Mouse (Mus musculus): ENCODE measurements around the gene Lasp1. TPM values are rescaled to one million over a fixed set of nuclear protein-coding genes. Genes with fewer than 3 reads are reported as not detected.

Gene Lasp1
- polyA plus RNA-seq, 1 experiment: 23.1 TPM

- no peaks in the 10 kb centered on the region for H3K36me3 ChIP-seq (ENCODE audit: control insufficient read depth, insufficient read depth, low read length)
- H3K4me1 ChIP-seq (ENCODE audit: control insufficient read depth, insufficient read depth, low read length): peaks cover 23% of the 10 kb centered on the region
- no peaks in the 10 kb centered on the region for H3K27me3 ChIP-seq (ENCODE audit: control insufficient read depth, insufficient read depth, low read length)
- H3K27ac ChIP-seq (ENCODE audit: control insufficient read depth, insufficient read depth, low read depth, low read length): no peak overlapping the region
- TF ChIP-seq POLR2A (IDR thresholded peaks at IDR 0.05; ENCODE audit: control insufficient read depth, low read depth, low read length): no peak
- TF ChIP-seq CTCF (IDR thresholded peaks at IDR 0.05; ENCODE audit: control insufficient read depth, insufficient read depth, insufficient replicate concordance, low read depth, low read length): no peak
- no peak overlapping the region for H3K4me3 ChIP-seq (ENCODE audit: control insufficient read depth, low read depth, low read length)
Measured at GRCm38 (mm10) chr11:97811569-97812362, 13.0 kb downstream of the Lasp1 start.

GRCm38 (mm10) chr11:97812491-97812921 lies 13.7 kb downstream of the Lasp1 start:
- H3K27me3 ChIP-seq (ENCODE audit: control insufficient read depth, insufficient read depth, low read length): no peaks in the 10 kb centered on the region
- no peak overlapping the region for H3K27ac ChIP-seq (ENCODE audit: control insufficient read depth, insufficient read depth, low read depth, low read length)
- no peaks in the 10 kb centered on the region for H3K36me3 ChIP-seq (ENCODE audit: control insufficient read depth, insufficient read depth, low read length)
- H3K4me1 ChIP-seq (ENCODE audit: control insufficient read depth, insufficient read depth, low read length): peaks cover 23% of the 10 kb centered on the region
- no peak overlapping the region for H3K4me3 ChIP-seq (ENCODE audit: control insufficient read depth, low read depth, low read length)
- TF ChIP-seq CTCF (IDR thresholded peaks at IDR 0.05; ENCODE audit: control insufficient read depth, insufficient read depth, insufficient replicate concordance, low read depth, low read length) (no peak), POLR2A (IDR thresholded peaks at IDR 0.05; ENCODE audit: control insufficient read depth, low read depth, low read length) (no peak)

GRCm38 (mm10) chr11:97813085-97813484 lies 14.3 kb downstream of the Lasp1 start:
- no peak overlapping the region for H3K27ac ChIP-seq (ENCODE audit: control insufficient read depth, insufficient read depth, low read depth, low read length)
- H3K36me3 ChIP-seq (ENCODE audit: control insufficient read depth, insufficient read depth, low read length): no peaks in the 10 kb centered on the region
- H3K4me3 ChIP-seq (ENCODE audit: control insufficient read depth, low read depth, low read length): no peak overlapping the region
- TF ChIP-seq CTCF (IDR thresholded peaks at IDR 0.05; ENCODE audit: control insufficient read depth, insufficient read depth, insufficient replicate concordance, low read depth, low read length) (no peak), POLR2A (IDR thresholded peaks at IDR 0.05; ENCODE audit: control insufficient read depth, low read depth, low read length) (no peak)
- no peaks in the 10 kb centered on the region for H3K27me3 ChIP-seq (ENCODE audit: control insufficient read depth, insufficient read depth, low read length)
- H3K4me1 ChIP-seq (ENCODE audit: control insufficient read depth, insufficient read depth, low read length): peaks cover 23% of the 10 kb centered on the region

GRCm38 (mm10) chr11:97813746-97814515 lies 15.1 kb downstream of the Lasp1 start:
- peaks cover 17% of the 10 kb centered on the region for H3K4me1 ChIP-seq (ENCODE audit: control insufficient read depth, insufficient read depth, low read length)
- no peak overlapping the region for H3K4me3 ChIP-seq (ENCODE audit: control insufficient read depth, low read depth, low read length)
- TF ChIP-seq POLR2A (IDR thresholded peaks at IDR 0.05; ENCODE audit: control insufficient read depth, low read depth, low read length) (no peak), CTCF (IDR thresholded peaks at IDR 0.05; ENCODE audit: control insufficient read depth, insufficient read depth, insufficient replicate concordance, low read depth, low read length) (no peak)
- no peaks in the 10 kb centered on the region for H3K36me3 ChIP-seq (ENCODE audit: control insufficient read depth, insufficient read depth, low read length)
- no peaks in the 10 kb centered on the region for H3K27me3 ChIP-seq (ENCODE audit: control insufficient read depth, insufficient read depth, low read length)
- no peak overlapping the region for H3K27ac ChIP-seq (ENCODE audit: control insufficient read depth, insufficient read depth, low read depth, low read length)

- TF ChIP-seq CTCF (IDR thresholded peaks at IDR 0.05; ENCODE audit: control insufficient read depth, insufficient read depth, insufficient replicate concordance, low read depth, low read length) (no peak), POLR2A (IDR thresholded peaks at IDR 0.05; ENCODE audit: control insufficient read depth, low read depth, low read length) (no peak)
- no peaks in the 10 kb centered on the region for H3K27me3 ChIP-seq (ENCODE audit: control insufficient read depth, insufficient read depth, low read length)
- H3K4me3 ChIP-seq (ENCODE audit: control insufficient read depth, low read depth, low read length): no peak overlapping the region
- H3K27ac ChIP-seq (ENCODE audit: control insufficient read depth, insufficient read depth, low read depth, low read length): no peak overlapping the region
- H3K4me1 ChIP-seq (ENCODE audit: control insufficient read depth, insufficient read depth, low read length): peaks cover 12% of the 10 kb centered on the region
- H3K36me3 ChIP-seq (ENCODE audit: control insufficient read depth, insufficient read depth, low read length): no peaks in the 10 kb centered on the region
Measured at GRCm38 (mm10) chr11:97815736-97816135, 16.9 kb downstream of the Lasp1 start.

GRCm38 (mm10) chr11:97816176-97816575 lies 17.4 kb downstream of the Lasp1 start:
- Histone ChIP-seq H3K27me3 (ENCODE audit: control insufficient read depth, insufficient read depth, low read length) (no peaks in the 10 kb centered on the region), H3K4me3 (ENCODE audit: control insufficient read depth, low read depth, low read length) (no peak overlapping the region), H3K4me1 (ENCODE audit: control insufficient read depth, insufficient read depth, low read length) (peaks cover 12% of the 10 kb centered on the region), H3K27ac (ENCODE audit: control insufficient read depth, insufficient read depth, low read depth, low read length) (no peak overlapping the region), H3K36me3 (ENCODE audit: control insufficient read depth, insufficient read depth, low read length) (no peaks in the 10 kb centered on the region)
- TF ChIP-seq POLR2A (IDR thresholded peaks at IDR 0.05; ENCODE audit: control insufficient read depth, low read depth, low read length): no peak
- TF ChIP-seq CTCF (IDR thresholded peaks at IDR 0.05; ENCODE audit: control insufficient read depth, insufficient read depth, insufficient replicate concordance, low read depth, low read length): no peak

- Histone ChIP-seq H3K4me3 (ENCODE audit: control insufficient read depth, low read depth, low read length) (no peak overlapping the region), H3K36me3 (ENCODE audit: control insufficient read depth, insufficient read depth, low read length) (no peaks in the 10 kb centered on the region), H3K27ac (ENCODE audit: control insufficient read depth, insufficient read depth, low read depth, low read length) (peak overlapping the region; percentile 55), H3K4me1 (ENCODE audit: control insufficient read depth, insufficient read depth, low read length) (peaks cover 12% of the 10 kb centered on the region), H3K27me3 (ENCODE audit: control insufficient read depth, insufficient read depth, low read length) (no peaks in the 10 kb centered on the region)
- TF ChIP-seq CTCF (IDR thresholded peaks at IDR 0.05; ENCODE audit: control insufficient read depth, insufficient read depth, insufficient replicate concordance, low read depth, low read length): no peak
Measured at GRCm38 (mm10) chr11:97816916-97817315, 18.1 kb downstream of the Lasp1 start.
